Mouse (Mus musculus): ENCODE measurements around the gene Zfp300.
A peak's percentile ranks its signal among the peaks of the same experiment; 100 is the strongest.

Zfp300 gene

GRCm38 (mm10) chrX:21088983-21089866, at the start of gene Zfp300:
TSS of gene Zfp300 (minus strand) at chrX:21089527.
- peak; percentile 88 for DNase-seq (ENCODE audit: low read depth)

GRCm38 (mm10) chrX:21115520-21115919, 26.2 kb upstream of the Zfp300 start, which contains the start of gene Ssxa1:
TSS of gene Ssxa1 (plus strand) at chrX:21115820.
- no peak for DNase-seq (ENCODE audit: low read depth)

GRCm38 (mm10) chrX:21089867-21090239, 526 bp upstream of the Zfp300 start:
- no peak for DNase-seq (ENCODE audit: low read depth)

- peak; percentile 2 for DNase-seq (ENCODE audit: low read depth)
Observed at GRCm38 (mm10) chrX:21088645-21088982, 713 bp downstream of the Zfp300 start.

GRCm38 (mm10) chrX:21068106-21068505, 21.2 kb downstream of the Zfp300 start, which contains the start of gene Spaca5:
TSS of gene Spaca5 (plus strand) at chrX:21068406.
- DNase-seq (ENCODE audit: low read depth) = no peak

GRCm38 (mm10) chrX:21062544-21062890, 26.8 kb downstream of the Zfp300 start:
- DNase-seq (ENCODE audit: low read depth) = no peak

GRCm38 (mm10) chrX:21061866-21062543, 27.3 kb downstream of the Zfp300 start, which contains the start of gene Zfp182:
TSS of gene Zfp182 (minus strand) at chrX:21062316.
- peak; percentile 89 for DNase-seq (ENCODE audit: low read depth)

GRCm38 (mm10) chrX:21061460-21061859, 27.9 kb downstream of the Zfp300 start:
- DNase-seq (ENCODE audit: low read depth) = peak; percentile 24
